Mouse (Mus musculus) ES-Bruce4 (cell line): Measurements from ENCODE around the gene Cux1. TPM values are rescaled to one million over a fixed set of nuclear protein-coding genes. Genes with fewer than 3 reads are reported as not detected.

Experiments used
- H3K27ac ChIP-seq: 2 replicates; pipeline ENCODE4 v1.5.1; 2012; ENCODE audit warnings: low read length, inconsistent platforms; ENCODE audit not compliant: insufficient read depth
- H3K27me3 ChIP-seq: 2 replicates; pipeline ENCODE4 v1.6.1; 2012; ENCODE audit warnings: mild to moderate bottlenecking, low read length, inconsistent platforms; ENCODE audit not compliant: control insufficient read depth, poor library complexity, insufficient read depth, severe bottlenecking
- H3K36me3 ChIP-seq: 2 replicates; pipeline ENCODE4 v1.6.1; 2012; ENCODE audit warnings: inconsistent platforms, mild to moderate bottlenecking, low read length, moderate library complexity; ENCODE audit not compliant: control insufficient read depth, poor library complexity, insufficient read depth, severe bottlenecking
- H3K4me1 ChIP-seq: one replicate; pipeline ENCODE4 v1.8.1; 2011; ENCODE audit warnings: low read length; ENCODE audit not compliant: control insufficient read depth, insufficient read depth
- H3K4me3 ChIP-seq: 2 replicates; pipeline ENCODE4 v1.5.1; 2011; ENCODE audit warnings: low read depth, mild to moderate bottlenecking, low read length
- H3K9ac ChIP-seq: 2 replicates; pipeline ENCODE4 v1.6.1; 2012; ENCODE audit warnings: low read depth, mild to moderate bottlenecking, inconsistent platforms; ENCODE audit not compliant: poor library complexity, severe bottlenecking
- H3K9me3 ChIP-seq: replicated peaks from 2 replicates; pipeline ENCODE4 v1.6.1; 2012; ENCODE audit warnings: mild to moderate bottlenecking, low read length, inconsistent platforms; ENCODE audit not compliant: control insufficient read depth, poor library complexity, insufficient read depth, severe bottlenecking
- CTCF ChIP-seq: IDR thresholded peaks from one replicate; pipeline ENCODE4 v1.8.1; 2011; ENCODE audit warnings: low read depth, low read length
- EP300 ChIP-seq: IDR thresholded peaks from 2 replicates; pipeline ENCODE4 v1.6.1; 2011; ENCODE audit warnings: low read depth, low read length; ENCODE audit not compliant: insufficient read depth
- POLR2A ChIP-seq: IDR thresholded peaks from one replicate; pipeline ENCODE4 v1.8.1; 2011; ENCODE audit warnings: low read length; ENCODE audit not compliant: insufficient read depth
- polyA plus RNA-seq: library from polyadenylated mRNA; stranded (reverse); fragments of >200 nt; gene quantifications from 2 replicates; pipeline ENCODE4 v1.2.4, GENCODE M21; 2011; ENCODE audit warnings: low read depth; ENCODE audit not compliant: missing spikeins, insufficient read depth, insufficient read length

Cux1 gene
- polyA plus RNA-seq, 1 experiment = 37.0 TPM

- TF ChIP-seq CTCF (no peak), EP300 (no peak), POLR2A (no peak)
- Histone ChIP-seq H3K9ac (no peak overlapping the region), H3K4me3 (no peak overlapping the region), H3K27ac (no peak overlapping the region), H3K36me3 (no peaks in the 10 kb centered on the region), H3K9me3 (no peaks in the 10 kb centered on the region), H3K4me1 (no peaks in the 10 kb centered on the region), H3K27me3 (no peaks in the 10 kb centered on the region)
These were observed 35.5 kb downstream of the Cux1 start for GRCm38 (mm10) chr5:136531674-136532365.

GRCm38 (mm10) chr5:136530931-136531330, 36.4 kb downstream of the Cux1 start:
- H3K27ac ChIP-seq = no peak overlapping the region
- H3K4me1 ChIP-seq = no peaks in the 10 kb centered on the region
- no peaks in the 10 kb centered on the region for H3K27me3 ChIP-seq
- H3K36me3 ChIP-seq = no peaks in the 10 kb centered on the region
- H3K9me3 ChIP-seq = no peaks in the 10 kb centered on the region
- no peak overlapping the region for H3K9ac ChIP-seq
- TF ChIP-seq CTCF (no peak), EP300 (no peak), POLR2A (no peak)
- H3K4me3 ChIP-seq = no peak overlapping the region

GRCm38 (mm10) chr5:136529165-136529564, 38.1 kb downstream of the Cux1 start:
- no peaks in the 10 kb centered on the region for H3K27me3 ChIP-seq
- H3K9ac ChIP-seq = no peak overlapping the region
- H3K4me3 ChIP-seq = no peak overlapping the region
- H3K4me1 ChIP-seq = no peaks in the 10 kb centered on the region
- no peaks in the 10 kb centered on the region for H3K36me3 ChIP-seq
- no peak overlapping the region for H3K27ac ChIP-seq
- TF ChIP-seq POLR2A = no peak
- no peaks in the 10 kb centered on the region for H3K9me3 ChIP-seq

GRCm38 (mm10) chr5:136527871-136528270, 39.4 kb downstream of the Cux1 start:
- Histone ChIP-seq H3K36me3 (no peaks in the 10 kb centered on the region), H3K4me3 (no peak overlapping the region), H3K9ac (no peak overlapping the region), H3K4me1 (no peaks in the 10 kb centered on the region), H3K27me3 (no peaks in the 10 kb centered on the region), H3K9me3 (no peaks in the 10 kb centered on the region), H3K27ac (no peak overlapping the region)
- TF ChIP-seq EP300 (no peak), CTCF (no peak), POLR2A (no peak)

GRCm38 (mm10) chr5:136526545-136526909, 40.8 kb downstream of the Cux1 start:
- H3K27ac ChIP-seq = no peak overlapping the region
- no peaks in the 10 kb centered on the region for H3K27me3 ChIP-seq
- H3K9me3 ChIP-seq = no peaks in the 10 kb centered on the region
- no peak overlapping the region for H3K9ac ChIP-seq
- no peak overlapping the region for H3K4me3 ChIP-seq
- no peaks in the 10 kb centered on the region for H3K4me1 ChIP-seq
- no peaks in the 10 kb centered on the region for H3K36me3 ChIP-seq
- TF ChIP-seq POLR2A = no peak

GRCm38 (mm10) chr5:136525896-136526544, 41.3 kb downstream of the Cux1 start:
- no peak for TF ChIP-seq POLR2A
- TF ChIP-seq EP300 = no peak
- TF ChIP-seq CTCF = no peak
- no peaks in the 10 kb centered on the region for H3K36me3 ChIP-seq
- no peaks in the 10 kb centered on the region for H3K9me3 ChIP-seq
- no peak overlapping the region for H3K9ac ChIP-seq
- no peak overlapping the region for H3K4me3 ChIP-seq
- no peak overlapping the region for H3K27ac ChIP-seq
- H3K27me3 ChIP-seq = no peaks in the 10 kb centered on the region
- no peaks in the 10 kb centered on the region for H3K4me1 ChIP-seq
